Mouse (Mus musculus): ENCODE results near the gene Ifna15. TPM values are rescaled to one million over a fixed set of nuclear protein-coding genes. Genes with fewer than 3 reads are reported as not detected.

Ifna15 gene
- total RNA-seq, 2 experiments from 2014 or later: not detected

- DNase-seq: peak; percentile 37 to 45
- intact Hi-C loops (cut with DNase I): loop anchor here (2.0 kb wide), 1 partner anchor 77 kb away; the partner anchor contains the start of gene Hacd4
Measured at GRCm38 (mm10) chr4:88515711-88516211, 42.3 kb downstream of the Ifna15 start.

GRCm38 (mm10) chr4:88515250-88515649 is 42.8 kb downstream of the Ifna15 start:
- no peak for DNase-seq
- intact Hi-C loops (cut with DNase I): loop anchor here (2.0 kb wide), 1 partner anchor 76 kb away; the partner anchor contains the start of gene Hacd4

GRCm38 (mm10) chr4:88514403-88514802 is 43.6 kb downstream of the Ifna15 start:
- intact Hi-C loops (cut with DNase I): loop anchor here (2.0 to 5.0 kb wide), 2 partner anchors 76 to 157 kb away; partner anchors contain the start of gene Hacd4
- DNase-seq: peak; percentile 61 to 64

GRCm38 (mm10) chr4:88513743-88514142 is 44.3 kb downstream of the Ifna15 start:
- no peak for DNase-seq
- intact Hi-C loops (cut with DNase I): loop anchor here (2.0 to 5.0 kb wide), 2 partner anchors 75 to 156 kb away; partner anchors contain the start of gene Hacd4

Other genes starting within 250 kb of the Ifna15 start
- 1 to 10 TPM; 4.4 to 6.0 TPM for gene Hacd4, start 119.3 kb downstream of the Ifna15 start, total RNA-seq (2021)
- not detected for gene Ifnb1, start 35.5 kb downstream of the Ifna15 start, total RNA-seq (2021)
- gene Ifna14, start 13.6 kb upstream of the Ifna15 start, total RNA-seq (2021): not detected
- not detected for gene Ifna9, start 34.1 kb upstream of the Ifna15 start, total RNA-seq (2021)
- gene Ifna12, start 45.1 kb upstream of the Ifna15 start, total RNA-seq (2021): not detected
- not detected for gene C87499, start 76.2 kb upstream of the Ifna15 start, total RNA-seq (2021)
- not detected for gene Ifna13, start 86.2 kb upstream of the Ifna15 start, total RNA-seq (2021)
- gene Ifna16, start 118.7 kb upstream of the Ifna15 start, total RNA-seq (2021): not detected
- not detected for gene Ifna2, start 125.7 kb upstream of the Ifna15 start, total RNA-seq (2021)
- not detected for gene Ifnab, start 133.1 kb upstream of the Ifna15 start, total RNA-seq (2021)
- under 1 TPM; 0.39 to 0.43 TPM for gene Gm26566, start 163.6 kb upstream of the Ifna15 start, total RNA-seq (2021)
- gene Klhl9, start 164.2 kb upstream of the Ifna15 start, total RNA-seq (2021): 10 to 100 TPM; 69.3 to 71.1 TPM
- gene Gm13271, start 196.6 kb upstream of the Ifna15 start, total RNA-seq (2021): not detected
- gene Gm13283, start 201.9 kb upstream of the Ifna15 start, total RNA-seq (2021): not detected
- not detected for gene Gm13290, start 215.6 kb upstream of the Ifna15 start, total RNA-seq (2021)
- gene Gm13289, start 218.7 kb upstream of the Ifna15 start, total RNA-seq (2021): not detected
- gene Gm13272, start 221.6 kb upstream of the Ifna15 start, total RNA-seq (2021): not detected
- not detected for gene Ifnz, start 223.9 kb upstream of the Ifna15 start, total RNA-seq (2021)
- gene Gm13276, start 227.5 kb upstream of the Ifna15 start, total RNA-seq (2021): not detected
- not detected for gene Gm13277, start 230.4 kb upstream of the Ifna15 start, total RNA-seq (2021)
- gene Gm13278, start 233.3 kb upstream of the Ifna15 start, total RNA-seq (2021): not detected
- gene Gm13275, start 236.2 kb upstream of the Ifna15 start, total RNA-seq (2021): not detected
- gene Gm13279, start 239.2 kb upstream of the Ifna15 start, total RNA-seq (2021): not detected
- under 1 TPM; 0.19 TPM for gene Gm13285, start 241.4 kb upstream of the Ifna15 start, total RNA-seq (2021)
- not detected for gene Gm13287, start 245.0 kb upstream of the Ifna15 start, total RNA-seq (2021)
- not detected for gene Gm13288, start 247.3 kb upstream of the Ifna15 start, total RNA-seq (2021)